ENCODE assay signal across 14 mouse cellular contexts in the genomic region with DNA sequence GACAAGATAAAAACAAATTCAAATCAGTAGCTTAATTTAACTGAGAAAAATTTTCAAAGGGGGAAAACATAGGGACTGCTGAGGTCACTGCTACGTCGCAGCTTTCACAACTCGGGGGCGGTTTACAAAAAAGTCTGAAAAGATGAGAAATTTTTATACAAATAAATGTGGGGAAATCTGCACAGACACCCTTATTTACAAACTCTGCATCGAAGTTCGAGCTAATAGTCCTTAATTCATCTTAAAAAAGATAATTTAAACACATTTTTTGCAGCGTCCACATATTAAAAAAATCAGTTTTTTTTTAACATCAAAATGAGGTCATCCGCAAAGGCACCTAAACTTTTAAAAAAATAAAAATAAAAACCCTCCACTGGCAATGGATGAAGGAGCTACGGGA. TPM values are rescaled to one million over a fixed set of nuclear protein-coding genes. Genes with fewer than 3 reads are reported as not detected.
DNase-seq lines count a peak whose midpoint lies in the region; ATAC-seq and TF ChIP-seq lines count a peak whose summit lies in the region.
"Had no signal": no experiment of that assay in that cellular context is flagged by ENCODE, and none has a peak within 500 bp of the region (broad histone marks: within the 10 kb centered on the region; RNA-seq: fewer than 3 reads in every experiment).

No protein-coding gene starts in this region.

- H3K4me3 ChIP-seq in hindbrain, embryonic 10.5 days = peak overlapping the region; percentile 72
- H3K4me3 ChIP-seq in hindbrain, embryonic 16.5 days (ENCODE audit: low read length) = no peak overlapping the region
- peak overlapping the region; percentile 65 for H3K4me3 ChIP-seq in embryonic facial prominence, embryonic 10.5 days
- H3K4me3 ChIP-seq in forebrain, postnatal 0 days (ENCODE audit: low read depth, low read length) = peak overlapping the region; percentile 49
- peak overlapping the region; percentile 39 for H3K4me3 ChIP-seq in midbrain, embryonic 15.5 days

- TF ChIP-seq CTCF in forebrain, postnatal 0 days (IDR thresholded peaks at IDR 0.05; ENCODE audit: low read depth) = no peak

- H3K9ac ChIP-seq in hindbrain, embryonic 16.5 days (ENCODE audit: low read depth, low read length) = no peak overlapping the region
- peak overlapping the region; percentile 66 for H3K9ac ChIP-seq in forebrain, postnatal 0 days
- no peak overlapping the region for H3K9ac ChIP-seq in midbrain, embryonic 15.5 days
- H3K9ac ChIP-seq: stomach, embryonic 15.5 days had no signal

- no peak for DNase-seq in hindbrain, embryonic 10.5 days (ENCODE audit: low spot score)
- DNase-seq in embryonic facial prominence, embryonic 10.5 days (ENCODE audit: low spot score) = no peak
- DNase-seq in forebrain, postnatal 0 days = peak; percentile 35
- DNase-seq in adrenal gland, postnatal 4 days (ENCODE audit: low spot score in 2 of 2) = no peak
- no peak for DNase-seq in retina, postnatal 1 day
- no peak for DNase-seq in lung, postnatal 36 days
- DNase-seq: kidney, postnatal 25 days; right cerebral cortex, postnatal 14 days had no signal

- H3K4me1 ChIP-seq in hindbrain, embryonic 10.5 days (replicated peaks) = peaks cover 77% of the 10 kb centered on the region
- H3K4me1 ChIP-seq in hindbrain, embryonic 16.5 days (ENCODE audit: control insufficient read depth, insufficient read depth, low read depth, low read length) = peaks cover 16% of the 10 kb centered on the region
- peaks cover 83% of the 10 kb centered on the region for H3K4me1 ChIP-seq in embryonic facial prominence, embryonic 10.5 days
- H3K4me1 ChIP-seq in forebrain, postnatal 0 days (ENCODE audit: insufficient read depth) = no peaks in the 10 kb centered on the region
- peaks cover 37% of the 10 kb centered on the region for H3K4me1 ChIP-seq in midbrain, embryonic 15.5 days

- H3K36me3 ChIP-seq in hindbrain, embryonic 10.5 days = no peaks in the 10 kb centered on the region
- no peaks in the 10 kb centered on the region for H3K36me3 ChIP-seq in hindbrain, embryonic 16.5 days (ENCODE audit: control insufficient read depth, insufficient read depth, low read length)
- peaks cover 22% of the 10 kb centered on the region for H3K36me3 ChIP-seq in embryonic facial prominence, embryonic 10.5 days (replicated peaks)
- no peaks in the 10 kb centered on the region for H3K36me3 ChIP-seq in forebrain, postnatal 0 days (ENCODE audit: insufficient read depth)
- H3K36me3 ChIP-seq in midbrain, embryonic 15.5 days (replicated peaks) = no peaks in the 10 kb centered on the region
- H3K36me3 ChIP-seq: stomach, embryonic 15.5 days had no signal

- no peak overlapping the region for H3K4me2 ChIP-seq in hindbrain, embryonic 16.5 days (ENCODE audit: low read length)
- H3K4me2 ChIP-seq in forebrain, postnatal 0 days (ENCODE audit: low read depth) = peak overlapping the region; percentile 69
- 0 out of 2 replicates have a peak overlapping the region, but pooled peaks have one; percentile 18 for H3K4me2 ChIP-seq in midbrain, embryonic 15.5 days

- ATAC-seq in hindbrain, embryonic 16.5 days = no peak
- no peak for ATAC-seq in forebrain, postnatal 0 days
- ATAC-seq in midbrain, embryonic 15.5 days (replicated peaks) = no peak

- H3K9me3 ChIP-seq in hindbrain, embryonic 10.5 days = no peaks in the 10 kb centered on the region
- H3K9me3 ChIP-seq in hindbrain, embryonic 16.5 days (ENCODE audit: control insufficient read depth, low read length) = no peaks in the 10 kb centered on the region
- H3K9me3 ChIP-seq in embryonic facial prominence, embryonic 10.5 days = no peaks in the 10 kb centered on the region
- no peaks in the 10 kb centered on the region for H3K9me3 ChIP-seq in forebrain, postnatal 0 days (ENCODE audit: low read length)
- H3K9me3 ChIP-seq in midbrain, embryonic 15.5 days = no peaks in the 10 kb centered on the region
- H3K9me3 ChIP-seq: stomach, embryonic 15.5 days had no signal

- under 1% methylated on average over 9 of the region's 9 CpGs for WGBS in hindbrain, embryonic 10.5 days
- 3% methylated on average over 9 of the region's 9 CpGs for WGBS in hindbrain, embryonic 16.5 days
- 2% methylated on average over 9 of the region's 9 CpGs for WGBS in embryonic facial prominence, embryonic 10.5 days
- WGBS in forebrain, postnatal 0 days = 8% methylated on average over 9 of the region's 9 CpGs
- 2% methylated on average over 9 of the region's 9 CpGs for WGBS in midbrain, embryonic 15.5 days

- peak overlapping the region; percentile 64; the same call in 1 of the 2 replicates for H3K27ac ChIP-seq in hindbrain, embryonic 10.5 days
- no peak overlapping the region for H3K27ac ChIP-seq in hindbrain, embryonic 16.5 days (ENCODE audit: low read depth, low read length)
- H3K27ac ChIP-seq in embryonic facial prominence, embryonic 10.5 days (replicated peaks) = peak overlapping the region; percentile 91
- peak overlapping the region; percentile 84 for H3K27ac ChIP-seq in forebrain, postnatal 0 days (ENCODE audit: low read depth, low read length)
- H3K27ac ChIP-seq in midbrain, embryonic 15.5 days = no peak overlapping the region
- H3K27ac ChIP-seq: gastrocnemius, adult 2 months; stomach, embryonic 15.5 days had no signal

- peaks cover 98% of the 10 kb centered on the region for H3K27me3 ChIP-seq in hindbrain, embryonic 10.5 days (ENCODE audit: insufficient read depth, poor library complexity, severe bottlenecking)
- peaks cover 47% of the 10 kb centered on the region for H3K27me3 ChIP-seq in hindbrain, embryonic 16.5 days (replicated peaks; ENCODE audit: control insufficient read depth, insufficient read depth, low read length)
- peaks cover 92% of the 10 kb centered on the region for H3K27me3 ChIP-seq in embryonic facial prominence, embryonic 10.5 days (replicated peaks; ENCODE audit: low read depth, poor library complexity, severe bottlenecking)
- peaks cover 19% of the 10 kb centered on the region for H3K27me3 ChIP-seq in forebrain, postnatal 0 days (ENCODE audit: insufficient read depth, low read length)
- H3K27me3 ChIP-seq in midbrain, embryonic 15.5 days (replicated peaks) = peaks cover 76% of the 10 kb centered on the region
- H3K27me3 ChIP-seq: CH12.LX had no signal

RNA-seq across cellular contexts. Expression of a gene that starts 3.0 kb away (rescaled TPM):
- 7.6 and 7.8 TPM in 2 replicates for polyA plus RNA-seq in hindbrain, embryonic 10.5 days (2016; fragmentation: Nextera tagmentation; extraction: Ambion mirVana)
- 0.20 and 2.0 TPM in 2 replicates for polyA plus RNA-seq in hindbrain, embryonic 16.5 days (2015; fragmentation: Nextera tagmentation; extraction: Ambion mirVana)
- polyA plus RNA-seq in embryonic facial prominence, embryonic 10.5 days (2016; fragmentation: Nextera tagmentation; extraction: Ambion mirVana) = 33.3 and 38.4 TPM in 2 replicates
- 19.3 and 28.1 TPM in 2 replicates for total RNA-seq in forebrain, postnatal 0 days (2014; rRNA removed)
- polyA plus RNA-seq in forebrain, postnatal 0 days (2015; fragmentation: Nextera tagmentation; extraction: Ambion mirVana) = 40.0 and 43.1 TPM in 2 replicates
- 8.0 and 10.7 TPM in 2 replicates for polyA plus RNA-seq in midbrain, embryonic 15.5 days (2015; fragmentation: Nextera tagmentation; extraction: Ambion mirVana)
- 1 to 10 TPM in 1 of 2 experiments, under 1 TPM in 1; 0.98 to 1.9 TPM for total RNA-seq in adrenal gland, postnatal 4 days (2021)
- total RNA-seq: CH12.LX; common myeloid progenitor, adult 5-6 weeks; gastrocnemius, adult 2 months had no signal

RNA-seq across cellular contexts. Expression of a gene that starts 15.6 kb away (rescaled TPM):
- 6.4 and 9.9 TPM in 2 replicates for polyA plus RNA-seq in hindbrain, embryonic 10.5 days (2016; fragmentation: Nextera tagmentation; extraction: Ambion mirVana)
- 0.09 and 9.5 TPM in 2 replicates for polyA plus RNA-seq in hindbrain, embryonic 16.5 days (2015; fragmentation: Nextera tagmentation; extraction: Ambion mirVana)
- 46.1 and 69.6 TPM in 2 replicates for polyA plus RNA-seq in embryonic facial prominence, embryonic 10.5 days (2016; fragmentation: Nextera tagmentation; extraction: Ambion mirVana)
- 73.5 and 80.2 TPM in 2 replicates for total RNA-seq in forebrain, postnatal 0 days (2014; rRNA removed)
- 105 and 139 TPM in 2 replicates for polyA plus RNA-seq in forebrain, postnatal 0 days (2015; fragmentation: Nextera tagmentation; extraction: Ambion mirVana)
- 44.3 and 55.9 TPM in 2 replicates for polyA plus RNA-seq in midbrain, embryonic 15.5 days (2015; fragmentation: Nextera tagmentation; extraction: Ambion mirVana)
- total RNA-seq in adrenal gland, postnatal 4 days (2021) = 1 to 10 TPM; 2.2 to 2.4 TPM
- total RNA-seq: common myeloid progenitor, adult 5-6 weeks had no signal

Comparison
In these comparisons a context has a peak if more than half of its experiments do, and no peak if none do; other contexts are left out.
1. H3K27ac ChIP-seq: peak in hindbrain, embryonic 10.5 days (single experiment), embryonic facial prominence, embryonic 10.5 days (single experiment) and forebrain, postnatal 0 days (single experiment); none in hindbrain, embryonic 16.5 days (single experiment) and midbrain, embryonic 15.5 days (single experiment).